Mouse (Mus musculus) brown adipose tissue, adult 24 weeks (tissue): Measurements from ENCODE around the gene Tmem204. TPM values are rescaled to one million over a fixed set of nuclear protein-coding genes. Genes with fewer than 3 reads are reported as not detected.
A peak's percentile ranks its signal among the peaks of the same experiment; 100 is the strongest.

Source experiments
- H3K27ac ChIP-seq: fragments of 200-500 bp; replicated peaks from 2 replicates; pipeline ENCODE4 v1.5.1; 2012; ENCODE audit warnings: low read depth, mild to moderate bottlenecking, low read length
- H3K4me1 ChIP-seq: fragments of 200-500 bp; 2 replicates; pipeline ENCODE4 v1.6.1; 2012; ENCODE audit warnings: low read length, mixed read lengths; ENCODE audit not compliant: control insufficient read depth, insufficient read depth, insufficient read length
- H3K4me3 ChIP-seq: fragments of 200-500 bp; 2 replicates; pipeline ENCODE4 v1.5.1; 2012; ENCODE audit warnings: low read depth, mild to moderate bottlenecking, low read length, moderate library complexity; ENCODE audit not compliant: insufficient read depth
- polyA plus RNA-seq: library from polyadenylated mRNA; stranded (reverse); fragments of >200 nt; gene quantifications from 2 replicates; pipeline ENCODE4 v1.2.4, GENCODE M21; 2012; ENCODE audit not compliant: missing spikeins, insufficient read depth, insufficient read length

The Tmem204 gene
- polyA plus RNA-seq, 1 experiment, result 13.1 TPM

GRCm38 (mm10) chr17:25068690-25069089, 14.7 kb downstream of the Tmem204 start:
- Histone ChIP-seq H3K4me3 (peak overlapping the region; percentile 2; the same call in 1 of the 2 replicates), H3K4me1 (peaks cover 45% of the 10 kb centered on the region), H3K27ac (peak overlapping the region; percentile 99)

- Histone ChIP-seq H3K27ac (peak overlapping the region; percentile 99), H3K4me1 (peaks cover 49% of the 10 kb centered on the region), H3K4me3 (peak overlapping the region; percentile 28; the same call in 1 of the 2 replicates)
Observed at GRCm38 (mm10) chr17:25067442-25067851, 15.9 kb downstream of the Tmem204 start.

- Histone ChIP-seq H3K4me3 (peak overlapping the region; percentile 28; the same call in 1 of the 2 replicates), H3K27ac (peak overlapping the region; percentile 99)
Observed at GRCm38 (mm10) chr17:25066595-25066994, 16.8 kb downstream of the Tmem204 start.

GRCm38 (mm10) chr17:25065189-25065588, 18.2 kb downstream of the Tmem204 start:
- Histone ChIP-seq H3K27ac (peak overlapping the region; percentile 99), H3K4me1 (peaks cover 46% of the 10 kb centered on the region), H3K4me3 (no peak overlapping the region)

More at GRCm38 (mm10) chr17:25066595-25066994, 16.8 kb downstream of the Tmem204 start:
- peaks cover 48% of the 10 kb centered on the region for H3K4me1 ChIP-seq

GRCm38 (mm10) chr17:25064351-25064750, 19.0 kb downstream of the Tmem204 start:
- H3K4me3 ChIP-seq, result peak overlapping the region; percentile 8; the same call in 1 of the 2 replicates

GRCm38 (mm10) chr17:25063872-25064271, 19.5 kb downstream of the Tmem204 start:
- peak overlapping the region; percentile 98 for H3K27ac ChIP-seq
- peaks cover 37% of the 10 kb centered on the region for H3K4me1 ChIP-seq
- H3K4me3 ChIP-seq, result peak overlapping the region; percentile 8; the same call in 1 of the 2 replicates

More at GRCm38 (mm10) chr17:25064351-25064750, 19.0 kb downstream of the Tmem204 start:
- H3K4me1 ChIP-seq, result peaks cover 40% of the 10 kb centered on the region
- H3K27ac ChIP-seq, result peak overlapping the region; percentile 99

GRCm38 (mm10) chr17:25063261-25063660, 20.1 kb downstream of the Tmem204 start:
- peak overlapping the region; percentile 98 for H3K27ac ChIP-seq
- no peak overlapping the region for H3K4me3 ChIP-seq

GRCm38 (mm10) chr17:25057041-25057440, 26.4 kb downstream of the Tmem204 start:
- Histone ChIP-seq H3K4me1 (peaks cover 8% of the 10 kb centered on the region; the same call in 1 of the 2 replicates), H3K27ac (no peak overlapping the region), H3K4me3 (no peak overlapping the region)

More at GRCm38 (mm10) chr17:25063261-25063660, 20.1 kb downstream of the Tmem204 start:
- H3K4me1 ChIP-seq, result peaks cover 34% of the 10 kb centered on the region

GRCm38 (mm10) chr17:25053274-25053673, 30.1 kb downstream of the Tmem204 start:
- no peak overlapping the region for H3K27ac ChIP-seq
- no peak overlapping the region for H3K4me3 ChIP-seq
- no peaks in the 10 kb centered on the region for H3K4me1 ChIP-seq

GRCm38 (mm10) chr17:25047143-25047542, 36.2 kb downstream of the Tmem204 start:
- Histone ChIP-seq H3K4me3 (no peak overlapping the region), H3K4me1 (peaks cover 7% of the 10 kb centered on the region), H3K27ac (no peak overlapping the region)

- H3K4me3 ChIP-seq, result no peak overlapping the region
- H3K4me1 ChIP-seq, result peaks cover 7% of the 10 kb centered on the region
- H3K27ac ChIP-seq, result peak overlapping the region; percentile 66
Observed at GRCm38 (mm10) chr17:25045281-25045680, 38.1 kb downstream of the Tmem204 start.

GRCm38 (mm10) chr17:25044879-25045278, 38.5 kb downstream of the Tmem204 start:
- H3K27ac ChIP-seq, result peak overlapping the region; percentile 35
- H3K4me3 ChIP-seq, result no peak overlapping the region
- peaks cover 7% of the 10 kb centered on the region for H3K4me1 ChIP-seq

- H3K4me3 ChIP-seq, result no peak overlapping the region
- no peaks in the 10 kb centered on the region for H3K4me1 ChIP-seq
- no peak overlapping the region for H3K27ac ChIP-seq
Observed at GRCm38 (mm10) chr17:25036183-25036582, 47.2 kb downstream of the Tmem204 start.

GRCm38 (mm10) chr17:25016292-25017132, 66.9 kb downstream of the Tmem204 start:
- peak overlapping the region; percentile 91 for H3K4me3 ChIP-seq
- H3K27ac ChIP-seq, result peak overlapping the region; percentile 58
- H3K4me1 ChIP-seq, result no peaks in the 10 kb centered on the region

- Histone ChIP-seq H3K27ac (peak within 1 kb of the TSS; percentile 59), H3K4me1 (no peaks in the 10 kb centered on the region), H3K4me3 (peak within 1 kb of the TSS; percentile 91)
Observed at GRCm38 (mm10) chr17:25015655-25016291, 67.6 kb downstream of the Tmem204 start, which contains the start of the genes Cramp1l and Ift140. Cramp1l (minus strand) TSS chr17:25015788. Ift140 (plus strand) TSS chr17:25016085.
